Mouse (Mus musculus) layer of hippocampus, postnatal 25 days (tissue): ENCODE measurements around the gene Olfr1298. TPM values are rescaled to one million over a fixed set of nuclear protein-coding genes. Genes with fewer than 3 reads are reported as not detected.

ENCODE experiments used
- DNase-seq, 2 experiments: peaks; one replicate each; pipeline ENCODE4 v3.0.0; 2022; ENCODE audit warnings: mixed read lengths in 2 of 2, low spot score in 1 of 2; ENCODE audit errors: extremely low spot score in 1 of 2
- total RNA-seq, 2 experiments: library from RNA; stranded (reverse); gene quantifications; 2 replicates each; pipeline ENCODE4 v1.2.3; 2021

Gene Olfr1298
- total RNA-seq = not detected

DNA sequence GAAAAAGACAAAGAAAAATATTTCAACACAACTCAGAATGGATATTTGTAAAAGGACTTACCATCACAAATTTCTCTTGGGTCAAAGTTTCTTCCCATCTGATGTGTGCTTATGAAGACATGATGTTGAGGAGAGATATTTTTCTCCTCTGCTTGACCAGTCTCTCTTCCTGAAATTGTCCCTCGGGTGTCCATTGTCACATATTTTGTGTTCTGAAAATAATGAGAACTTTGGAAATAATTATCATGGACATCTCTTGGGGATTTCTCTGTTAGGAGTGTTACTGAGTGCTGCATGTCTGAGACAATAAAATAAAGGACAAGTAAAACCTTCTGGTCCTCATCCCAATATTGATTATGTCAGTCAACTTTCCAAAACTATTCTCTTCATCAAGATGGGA is at the start of gene Olfr1298:
Gene Olfr1298 (minus strand): TSS at position 101 of the 400 bp plus-strand sequence.
- no peak for DNase-seq

DNA sequence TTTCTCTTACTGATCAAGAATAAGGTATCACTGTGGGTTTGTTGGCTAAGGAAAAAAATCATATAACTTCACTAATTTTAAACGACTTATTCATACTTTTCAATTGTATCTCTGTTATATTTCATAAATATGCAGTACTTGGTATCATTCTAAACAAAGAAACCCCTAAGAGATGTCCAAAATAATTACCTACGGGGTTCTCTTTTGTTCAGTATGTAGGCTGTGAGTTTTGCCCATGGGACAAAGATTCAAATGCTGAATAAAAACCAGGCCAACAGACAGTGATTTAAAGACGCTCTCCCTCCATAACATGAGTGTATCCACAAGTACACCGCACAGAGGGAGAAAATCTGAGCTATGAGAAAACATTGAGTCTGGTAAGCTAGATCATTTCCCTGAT is 12.1 kb upstream of the Olfr1298 start, which contains the start of gene Olfr1299:
Gene Olfr1299 (plus strand): TSS at position 301 of the 400 bp plus-strand sequence.
- DNase-seq = no peak

DNA sequence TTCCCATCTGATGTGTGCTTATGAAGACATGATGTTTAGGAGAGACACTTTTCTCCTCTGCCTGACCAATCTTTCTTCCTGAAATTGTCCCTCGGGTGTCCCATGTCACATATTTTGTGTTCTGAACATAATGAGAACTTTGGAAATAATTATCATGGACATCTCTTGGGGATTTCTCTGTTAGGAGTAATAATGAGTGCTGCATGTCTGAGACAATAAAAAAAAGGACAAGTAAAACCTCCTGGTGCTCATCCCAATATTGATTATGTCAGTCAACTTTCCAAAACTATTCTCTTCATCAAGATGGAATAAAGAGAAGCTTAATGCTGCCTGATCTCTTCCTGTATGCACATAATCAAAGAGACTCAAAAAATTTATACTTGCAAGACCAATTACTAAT is 22.6 kb downstream of the Olfr1298 start, which contains the start of gene Olfr1297:
Gene Olfr1297 (minus strand): TSS at position 101 of the 400 bp plus-strand sequence.
- DNase-seq = no peak

Other genes starting within 250 kb of the Olfr1298 start
- gene Olfr1286, start 226.1 kb downstream of the Olfr1298 start, total RNA-seq = not detected
- gene Olfr1287, start 200.1 kb downstream of the Olfr1298 start, total RNA-seq = not detected
- gene Olfr1288, start 175.1 kb downstream of the Olfr1298 start, total RNA-seq = not detected
- gene Olfr1289, start 168.4 kb downstream of the Olfr1298 start, total RNA-seq = not detected
- gene Olfr1290, start 155.4 kb downstream of the Olfr1298 start, total RNA-seq = not detected
- gene Olfr1291-ps1, start 152.0 kb downstream of the Olfr1298 start, total RNA-seq = not detected
- gene Olfr1293-ps, start 124.0 kb downstream of the Olfr1298 start, total RNA-seq = not detected
- gene Olfr1294, start 108.9 kb downstream of the Olfr1298 start, total RNA-seq = not detected
- not detected for gene Olfr1295, start 79.5 kb downstream of the Olfr1298 start, total RNA-seq
- gene Olfr1297, start 22.7 kb downstream of the Olfr1298 start, total RNA-seq = not detected
- gene Olfr1299, start 12.2 kb upstream of the Olfr1298 start, total RNA-seq = not detected
- not detected for gene Olfr1301, start 101.8 kb upstream of the Olfr1298 start, total RNA-seq
- gene Olfr1302, start 128.2 kb upstream of the Olfr1298 start, total RNA-seq = not detected
- gene Olfr1303, start 171.1 kb upstream of the Olfr1298 start, total RNA-seq = not detected
- not detected for gene Olfr1305, start 227.9 kb upstream of the Olfr1298 start, total RNA-seq